Mouse (Mus musculus) stomach, postnatal 0 days (tissue): ENCODE measurements around the gene Lyg1. TPM values are rescaled to one million over a fixed set of nuclear protein-coding genes. Genes with fewer than 3 reads are reported as not detected.
A peak's percentile ranks its signal among the peaks of the same experiment; 100 is the strongest.

Experiments
- ATAC-seq: fragments of 200-750 bp; cut with Nextera tagmentation; 2 replicates; pipeline ENCODE4 v1.8.0; 2017; ENCODE audit not compliant: low FRiP score, low TSS enrichment
- DNase-seq: peaks from one replicate; pipeline ENCODE4 v3.0.0-alpha.2; 2016; ENCODE audit warnings: low spot score
- H3K27ac ChIP-seq: fragments of 300-500 bp; sonication (generic); replicated peaks from 2 replicates; pipeline ENCODE4 v1.5.1; 2014; ENCODE audit warnings: mild to moderate bottlenecking, control low read depth
- H3K27me3 ChIP-seq: fragments of 300-500 bp; sonication (generic); 2 replicates; pipeline ENCODE4 v1.6.1; 2014; ENCODE audit warnings: low read length; ENCODE audit not compliant: control insufficient read depth, insufficient read depth
- H3K36me3 ChIP-seq: fragments of 300-500 bp; sonication (generic); 2 replicates; pipeline ENCODE4 v1.6.1; 2014; ENCODE audit warnings: low read length, mixed read lengths; ENCODE audit not compliant: control insufficient read depth, insufficient read depth
- H3K4me1 ChIP-seq: fragments of 300-500 bp; sonication (generic); replicated peaks from 2 replicates; pipeline ENCODE4 v1.6.1; 2014; ENCODE audit warnings: antibody characterized with exemption; ENCODE audit not compliant: control insufficient read depth, insufficient read depth
- H3K4me2 ChIP-seq: fragments of 300-500 bp; sonication (generic); replicated peaks from 2 replicates; pipeline ENCODE4 v1.6.1; 2014; ENCODE audit warnings: low read depth, mild to moderate bottlenecking, control low read depth, moderate library complexity
- H3K4me3 ChIP-seq: fragments of 300-500 bp; sonication (generic); 2 replicates; pipeline ENCODE4 v1.5.1; 2014; ENCODE audit warnings: low read depth, low read length, control low read depth
- H3K9ac ChIP-seq: fragments of 300-500 bp; sonication (generic); 2 replicates; pipeline ENCODE4 v1.6.1; 2014; ENCODE audit warnings: mild to moderate bottlenecking, low read length, control low read depth, mixed read lengths
- H3K9me3 ChIP-seq: fragments of 300-500 bp; sonication (generic); 2 replicates; pipeline ENCODE4 v1.6.1; 2016; ENCODE audit warnings: low read length; ENCODE audit not compliant: control insufficient read depth
- CTCF ChIP-seq: IDR thresholded peaks from 2 replicates; pipeline ENCODE4 v1.5.1; 2016; ENCODE audit warnings: antibody characterized with exemption, low read depth, mild to moderate bottlenecking, moderate library complexity
- EP300 ChIP-seq: optimal IDR thresholded peaks from 2 replicates; pipeline ENCODE3; 2016; ENCODE audit warnings: antibody characterized with exemption
- WGBS: fragments of 180-500 bp; shearing (Covaris S2); extraction: QIAGEN DNeasy Blood & Tissue Kit; methylation state at CpG from one replicate; pipeline ENCODE4 v1.1.7; 2014; 5-methylcytosine and 5-hydroxymethylcytosine counted together
- polyA plus RNA-seq: library from polyadenylated mRNA; unstranded; fragments of >200 nt; fragmentation: Nextera tagmentation; extraction: Ambion mirVana; gene quantifications from 2 replicates; pipeline ENCODE4 v1.2.1, GENCODE M21; 2015

Gene Lyg1
- polyA plus RNA-seq, 1 experiment from 2014 or later: 319 TPM

DNA sequence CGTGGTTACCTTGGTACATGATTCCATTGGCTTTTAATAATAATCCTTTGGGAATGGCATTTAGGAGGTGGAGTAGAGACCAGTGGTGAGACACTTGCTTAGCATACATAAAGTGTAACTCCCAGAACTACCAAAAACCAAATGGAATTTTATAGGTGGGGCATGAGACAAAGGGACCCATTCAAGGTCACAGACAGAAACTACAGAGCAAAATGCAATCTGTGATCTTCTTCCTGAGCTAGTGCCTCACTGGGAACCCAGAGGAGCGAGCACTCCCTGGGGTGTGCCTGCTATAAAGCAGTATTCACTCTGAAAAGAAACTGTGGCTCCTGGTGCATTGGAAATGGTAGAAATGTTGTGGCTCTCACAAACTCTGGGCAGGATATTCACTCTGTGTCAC, 8.7 kb downstream of the Lyg1 start:
- H3K9me3 ChIP-seq: no peaks in the 10 kb centered on the region
- no peak overlapping the region for H3K4me2 ChIP-seq
- no peak for ATAC-seq
- no peak overlapping the region for H3K4me3 ChIP-seq
- H3K4me1 ChIP-seq: no peaks in the 10 kb centered on the region
- H3K27me3 ChIP-seq: no peaks in the 10 kb centered on the region
- no peaks in the 10 kb centered on the region for H3K36me3 ChIP-seq
- H3K27ac ChIP-seq: no peak overlapping the region
- no peak for DNase-seq
- TF ChIP-seq EP300 (no peak), CTCF (no peak)
- no peak overlapping the region for H3K9ac ChIP-seq
- WGBS: 75% methylated on average over 2 of the region's 2 CpGs

DNA sequence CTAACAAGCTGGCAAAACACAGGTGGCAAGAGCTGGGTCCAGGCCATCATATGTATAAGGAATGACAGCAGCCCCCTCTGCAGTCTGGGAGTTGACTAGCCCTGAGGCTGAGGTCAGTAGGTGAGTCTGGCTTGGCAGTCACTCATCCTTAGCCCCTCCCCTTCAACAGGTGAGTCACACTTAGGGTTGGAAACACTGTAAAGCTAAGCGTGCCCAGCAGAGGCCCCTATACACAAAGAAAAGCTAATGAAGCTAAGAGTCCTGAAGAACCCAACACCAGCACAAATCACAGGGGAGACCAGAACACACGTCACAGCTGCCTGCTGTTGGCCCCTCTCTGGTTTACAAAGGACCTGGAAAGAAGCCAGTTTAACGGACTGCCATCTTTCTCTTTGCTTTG, 25.8 kb downstream of the Lyg1 start:
- Histone ChIP-seq H3K27me3 (no peaks in the 10 kb centered on the region), H3K9me3 (no peaks in the 10 kb centered on the region), H3K36me3 (no peaks in the 10 kb centered on the region), H3K4me3 (no peak overlapping the region), H3K4me1 (no peaks in the 10 kb centered on the region), H3K4me2 (no peak overlapping the region), H3K27ac (no peak overlapping the region), H3K9ac (no peak overlapping the region)
- ATAC-seq: peak; percentile 93
- 11% methylated on average over 3 of the region's 3 CpGs for WGBS
- TF ChIP-seq EP300: no peak
- TF ChIP-seq CTCF: peak; percentile 68
- peak; percentile 81 for DNase-seq

DNA sequence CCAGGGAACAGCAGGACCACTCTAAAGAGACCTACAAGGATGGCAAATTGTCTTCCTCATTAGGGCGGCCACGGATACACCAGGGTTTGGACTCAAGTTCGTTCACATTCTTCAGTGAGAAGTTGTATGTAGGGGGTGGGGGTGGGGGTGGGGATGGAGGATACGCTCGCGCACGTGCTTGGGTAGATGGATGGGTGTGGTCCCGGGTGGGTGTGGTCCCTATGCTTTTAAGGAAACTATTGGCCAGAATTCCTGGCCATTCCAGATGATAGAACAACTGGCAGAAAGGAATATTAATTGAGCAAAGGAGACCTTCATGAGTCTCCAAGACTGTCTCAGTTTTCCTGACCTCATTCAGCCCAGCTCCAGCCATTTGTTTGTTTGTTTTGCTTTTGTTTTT, 31.6 kb downstream of the Lyg1 start:
- Histone ChIP-seq H3K27ac (no peak overlapping the region), H3K27me3 (no peaks in the 10 kb centered on the region), H3K9me3 (no peaks in the 10 kb centered on the region), H3K36me3 (no peaks in the 10 kb centered on the region), H3K4me2 (no peak overlapping the region), H3K4me3 (no peak overlapping the region), H3K9ac (no peak overlapping the region), H3K4me1 (no peaks in the 10 kb centered on the region)
- TF ChIP-seq CTCF (no peak), EP300 (no peak)
- no peak for DNase-seq
- 70% methylated on average over 8 of the region's 8 CpGs for WGBS
- ATAC-seq: no peak

DNA sequence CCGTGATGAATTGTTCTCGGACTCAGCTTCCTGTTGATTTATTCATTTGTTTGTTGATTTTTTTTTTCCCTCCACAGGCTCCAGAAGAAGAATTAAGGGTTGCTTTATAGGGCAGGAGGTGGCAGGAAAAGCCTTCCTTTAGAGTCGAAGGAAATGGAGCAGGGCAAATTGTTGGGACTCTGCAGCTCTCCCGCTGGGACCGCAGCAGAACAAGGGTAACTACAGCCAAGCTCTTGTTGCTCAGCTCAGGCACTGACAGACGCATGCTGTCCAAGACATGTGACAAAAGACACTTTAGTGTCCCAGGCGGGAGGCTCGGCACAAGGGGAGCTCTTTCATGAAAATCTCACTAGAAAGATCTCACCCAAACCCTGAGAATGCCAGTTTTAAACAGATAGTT, 35.0 kb downstream of the Lyg1 start:
- no peaks in the 10 kb centered on the region for H3K27me3 ChIP-seq
- H3K4me2 ChIP-seq: no peak overlapping the region
- no peak for ATAC-seq
- no peaks in the 10 kb centered on the region for H3K9me3 ChIP-seq
- no peak for DNase-seq
- no peaks in the 10 kb centered on the region for H3K36me3 ChIP-seq
- H3K9ac ChIP-seq: no peak overlapping the region
- no peak overlapping the region for H3K4me3 ChIP-seq
- H3K4me1 ChIP-seq: no peaks in the 10 kb centered on the region
- WGBS: 58% methylated on average over 8 of the region's 8 CpGs
- H3K27ac ChIP-seq: no peak overlapping the region
- no peak for TF ChIP-seq CTCF
- TF ChIP-seq EP300: no peak

DNA sequence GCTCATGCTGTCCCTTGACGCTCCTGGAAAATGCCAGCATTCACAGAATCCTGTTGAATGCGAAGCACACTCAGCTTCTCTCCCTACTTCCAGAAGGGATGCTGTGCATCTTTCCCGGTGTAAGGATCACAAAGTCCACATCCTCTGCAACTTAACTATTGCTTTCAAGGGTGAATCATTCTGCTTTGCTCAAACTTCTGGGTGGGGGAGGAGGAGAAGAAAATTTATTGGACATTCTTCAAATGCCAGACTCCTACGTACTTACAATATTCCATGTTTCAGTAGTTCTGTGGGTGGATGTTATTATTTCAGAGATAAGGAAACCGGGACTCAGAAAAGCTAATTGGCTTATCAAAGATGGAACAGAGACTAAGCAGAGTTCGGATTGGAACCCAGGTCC, 39.5 kb downstream of the Lyg1 start:
- H3K27ac ChIP-seq: no peak overlapping the region
- DNase-seq: no peak
- WGBS: 58% methylated on average over 6 of the region's 6 CpGs

DNA sequence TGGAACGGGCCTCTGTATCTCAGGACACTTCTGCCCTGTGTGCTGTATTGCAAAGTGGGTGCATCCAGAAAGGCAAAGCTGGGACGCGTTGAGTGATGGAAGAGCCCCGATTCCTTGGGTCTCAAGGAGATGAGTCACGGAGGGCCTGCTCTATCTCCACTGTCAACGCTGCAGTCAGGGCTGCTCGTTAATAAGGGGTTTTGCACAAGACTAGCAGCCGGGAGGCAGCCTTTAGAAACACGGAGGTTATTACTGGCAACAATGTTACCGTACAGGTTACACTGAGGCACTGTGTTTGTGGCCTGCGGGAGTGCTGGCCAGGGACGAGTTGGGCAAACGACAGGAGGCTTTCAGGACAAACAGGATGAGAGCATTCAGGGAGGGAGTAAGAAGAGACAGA, 39.9 kb downstream of the Lyg1 start:
- WGBS: 57% methylated on average over 13 of the region's 13 CpGs
- no peaks in the 10 kb centered on the region for H3K4me1 ChIP-seq
- DNase-seq (no peak), ATAC-seq (no peak)
- TF ChIP-seq EP300 (no peak), CTCF (0 out of 2 replicates have a peak, but pooled peaks have one; percentile 0)
- H3K9me3 ChIP-seq: no peaks in the 10 kb centered on the region
- H3K27ac ChIP-seq: no peak overlapping the region
- H3K4me3 ChIP-seq: no peak overlapping the region
- H3K36me3 ChIP-seq: no peaks in the 10 kb centered on the region
- no peak overlapping the region for H3K9ac ChIP-seq
- no peaks in the 10 kb centered on the region for H3K27me3 ChIP-seq
- no peak overlapping the region for H3K4me2 ChIP-seq

More for the DNA sequence above, 39.5 kb downstream of the Lyg1 start:
- no peak overlapping the region for H3K4me3 ChIP-seq
- no peaks in the 10 kb centered on the region for H3K9me3 ChIP-seq
- H3K4me2 ChIP-seq: no peak overlapping the region
- H3K9ac ChIP-seq: no peak overlapping the region
- H3K4me1 ChIP-seq: no peaks in the 10 kb centered on the region
- TF ChIP-seq EP300 (no peak), CTCF (no peak)
- H3K36me3 ChIP-seq: no peaks in the 10 kb centered on the region
- no peaks in the 10 kb centered on the region for H3K27me3 ChIP-seq
- no peak for ATAC-seq
